Mouse (Mus musculus): ENCODE measurements around the gene Klrb1a.

GRCm38 (mm10) chr6:128599555-128599954, 23.8 kb downstream of the Klrb1a start:
- TF ChIP-seq CTCF (IDR thresholded peaks at IDR 0.05; ENCODE audit: borderline replicate concordance, control insufficient read depth, extremely low read depth, insufficient read depth, low read length, poor library complexity) (no peak), POLR2A (IDR thresholded peaks at IDR 0.05; ENCODE audit: control insufficient read depth, extremely low read depth, insufficient read depth, low read length, poor library complexity) (no peak)

Measured in thymus, adult 2 months (tissue).